Mouse (Mus musculus): ENCODE measurements around the gene Zfp358. TPM values are rescaled to one million over a fixed set of nuclear protein-coding genes. Genes with fewer than 3 reads are reported as not detected.

The Zfp358 gene
- polyA plus RNA-seq, 1 experiment = 13.9 TPM

GRCm38 (mm10) chr8:3482240-3482740, 10.6 kb upstream of the Zfp358 start:
- Histone ChIP-seq H3K4me3 (ENCODE audit: insufficient read depth, low read depth, low read length) (no peak overlapping the region), H3K27ac (replicated peaks; ENCODE audit: low read depth, low read length) (no peak overlapping the region), H3K4me1 (ENCODE audit: control insufficient read depth, insufficient read depth, insufficient read length, low read length) (no peaks in the 10 kb centered on the region)

GRCm38 (mm10) chr8:3483546-3483945, 9.4 kb upstream of the Zfp358 start:
- no peak overlapping the region for H3K4me3 ChIP-seq (ENCODE audit: insufficient read depth, low read depth, low read length)
- H3K27ac ChIP-seq (replicated peaks; ENCODE audit: low read depth, low read length) = no peak overlapping the region
- no peaks in the 10 kb centered on the region for H3K4me1 ChIP-seq (ENCODE audit: control insufficient read depth, insufficient read depth, insufficient read length, low read length)

- Histone ChIP-seq H3K27ac (replicated peaks; ENCODE audit: low read depth, low read length) (no peak overlapping the region), H3K4me3 (ENCODE audit: insufficient read depth, low read depth, low read length) (no peak overlapping the region), H3K4me1 (ENCODE audit: control insufficient read depth, insufficient read depth, insufficient read length, low read length) (no peaks in the 10 kb centered on the region)
These were observed 7.7 kb upstream of the Zfp358 start for GRCm38 (mm10) chr8:3485192-3485591.

GRCm38 (mm10) chr8:3493845-3494208, 889 bp downstream of the Zfp358 start:
- H3K4me1 ChIP-seq (ENCODE audit: control insufficient read depth, insufficient read depth, insufficient read length, low read length) = peaks cover 4% of the 10 kb centered on the region; the same call in 1 of the 2 replicates
- peak overlapping the region; percentile 100 for H3K4me3 ChIP-seq (ENCODE audit: insufficient read depth, low read depth, low read length)
- peak overlapping the region; percentile 79 for H3K27ac ChIP-seq (replicated peaks; ENCODE audit: low read depth, low read length)

GRCm38 (mm10) chr8:3495578-3496427, 2.9 kb downstream of the Zfp358 start:
- peaks cover 4% of the 10 kb centered on the region; the same call in 1 of the 2 replicates for H3K4me1 ChIP-seq (ENCODE audit: control insufficient read depth, insufficient read depth, insufficient read length, low read length)
- H3K4me3 ChIP-seq (ENCODE audit: insufficient read depth, low read depth, low read length) = no peak overlapping the region
- no peak overlapping the region for H3K27ac ChIP-seq (replicated peaks; ENCODE audit: low read depth, low read length)

- Histone ChIP-seq H3K4me1 (ENCODE audit: control insufficient read depth, insufficient read depth, insufficient read length, low read length) (peaks cover 4% of the 10 kb centered on the region; the same call in 1 of the 2 replicates), H3K27ac (replicated peaks; ENCODE audit: low read depth, low read length) (no peak overlapping the region)
These were observed 3.5 kb downstream of the Zfp358 start for GRCm38 (mm10) chr8:3496428-3496748.

GRCm38 (mm10) chr8:3498583-3498982, 5.6 kb downstream of the Zfp358 start:
- H3K27ac ChIP-seq (replicated peaks; ENCODE audit: low read depth, low read length) = no peak overlapping the region
- H3K4me3 ChIP-seq (ENCODE audit: insufficient read depth, low read depth, low read length) = no peak overlapping the region
- H3K4me1 ChIP-seq (ENCODE audit: control insufficient read depth, insufficient read depth, insufficient read length, low read length) = peaks cover 4% of the 10 kb centered on the region; the same call in 1 of the 2 replicates

More at GRCm38 (mm10) chr8:3496428-3496748, 3.5 kb downstream of the Zfp358 start:
- H3K4me3 ChIP-seq (ENCODE audit: insufficient read depth, low read depth, low read length) = no peak overlapping the region

- Histone ChIP-seq H3K4me1 (ENCODE audit: control insufficient read depth, insufficient read depth, insufficient read length, low read length) (no peaks in the 10 kb centered on the region; the same call in 1 of the 2 replicates), H3K27ac (replicated peaks; ENCODE audit: low read depth, low read length) (peak overlapping the region; percentile 96), H3K4me3 (ENCODE audit: insufficient read depth, low read depth, low read length) (peak overlapping the region; percentile 91)
These were observed 6.8 kb downstream of the Zfp358 start for GRCm38 (mm10) chr8:3499751-3500150.

- Histone ChIP-seq H3K4me3 (ENCODE audit: insufficient read depth, low read depth, low read length) (peak within 1 kb of the TSS; percentile 91), H3K4me1 (ENCODE audit: control insufficient read depth, insufficient read depth, insufficient read length, low read length) (no peaks in the 10 kb centered on the region; the same call in 1 of the 2 replicates), H3K27ac (replicated peaks; ENCODE audit: low read depth, low read length) (peak within 1 kb of the TSS; percentile 96)
These were observed 7.5 kb downstream of the Zfp358 start, which contains the start of gene Mcoln1 for GRCm38 (mm10) chr8:3500235-3501090. Gene Mcoln1, plus strand, starts transcription at chr8:3500457.

- Histone ChIP-seq H3K27ac (replicated peaks; ENCODE audit: low read depth, low read length) (no peak overlapping the region), H3K4me1 (ENCODE audit: control insufficient read depth, insufficient read depth, insufficient read length, low read length) (no peaks in the 10 kb centered on the region; the same call in 1 of the 2 replicates), H3K4me3 (ENCODE audit: insufficient read depth, low read depth, low read length) (no peak overlapping the region)
These were observed 9.3 kb downstream of the Zfp358 start for GRCm38 (mm10) chr8:3502217-3502616.

GRCm38 (mm10) chr8:3507979-3508754, 15.2 kb downstream of the Zfp358 start:
- Histone ChIP-seq H3K4me1 (ENCODE audit: control insufficient read depth, insufficient read depth, insufficient read length, low read length) (no peaks in the 10 kb centered on the region), H3K4me3 (ENCODE audit: insufficient read depth, low read depth, low read length) (no peak overlapping the region), H3K27ac (replicated peaks; ENCODE audit: low read depth, low read length) (no peak overlapping the region)

- H3K4me1 ChIP-seq (ENCODE audit: control insufficient read depth, insufficient read depth, insufficient read length, low read length) = peaks cover 4% of the 10 kb centered on the region; the same call in 1 of the 2 replicates
These were observed 21.8 kb downstream of the Zfp358 start for GRCm38 (mm10) chr8:3514681-3515247.

GRCm38 (mm10) chr8:3515260-3515671, 22.3 kb downstream of the Zfp358 start, which contains the start of gene Pnpla6:
Gene Pnpla6, plus strand, starts transcription at chr8:3515384.
- Histone ChIP-seq H3K27ac (replicated peaks; ENCODE audit: low read depth, low read length) (peak within 1 kb of the TSS; percentile 83), H3K4me1 (ENCODE audit: control insufficient read depth, insufficient read depth, insufficient read length, low read length) (peaks cover 4% of the 10 kb centered on the region; the same call in 1 of the 2 replicates), H3K4me3 (ENCODE audit: insufficient read depth, low read depth, low read length) (peak within 1 kb of the TSS; percentile 71)

More at GRCm38 (mm10) chr8:3514681-3515247, 21.8 kb downstream of the Zfp358 start:
- Histone ChIP-seq H3K27ac (replicated peaks; ENCODE audit: low read depth, low read length) (peak overlapping the region; percentile 71), H3K4me3 (ENCODE audit: insufficient read depth, low read depth, low read length) (peak overlapping the region; percentile 71)

Data from brown adipose tissue, adult 24 weeks (tissue).